Mouse (Mus musculus): ENCODE results near the gene Gm20388. TPM values are rescaled to one million over a fixed set of nuclear protein-coding genes. Genes with fewer than 3 reads are reported as not detected.

Gm20388 gene
- polyA plus RNA-seq, 1 experiment from 2014 or later, result not detected

- no peak for TF ChIP-seq CTCF (IDR thresholded peaks at IDR 0.05; ENCODE audit: low read depth)
- H3K4me3 ChIP-seq (ENCODE audit: low read depth, low read length), result 0 out of 2 replicates have a peak overlapping the region, but pooled peaks have one; percentile 0
- peak overlapping the region; percentile 93 for H3K27ac ChIP-seq (ENCODE audit: low read depth, low read length)
These were observed 2674.3 kb downstream of the Gm20388 start for GRCm38 (mm10) chr8:122584981-122585380.

GRCm38 (mm10) chr8:122585411-122585891 lies 2674.8 kb downstream of the Gm20388 start:
- peak; percentile 82 for ATAC-seq
- 18% methylated on average over 14 of the region's 14 CpGs for WGBS
- peak overlapping the region; percentile 22; the same call in 1 of the 2 replicates for H3K9ac ChIP-seq (ENCODE audit: low read depth, low read length)

More at GRCm38 (mm10) chr8:122584981-122585380, 2674.3 kb downstream of the Gm20388 start:
- 0 out of 2 replicates have a peak overlapping the region, but pooled peaks have one; percentile 30 for H3K4me2 ChIP-seq (replicated peaks; ENCODE audit: low read depth)
- 0 out of 2 replicates have a peak, but pooled peaks cover 7% of the 10 kb centered on the region for H3K4me1 ChIP-seq (replicated peaks; ENCODE audit: control insufficient read depth, insufficient read depth, low read length)
- no peaks in the 10 kb centered on the region for H3K9me3 ChIP-seq (ENCODE audit: control insufficient read depth)
- ATAC-seq, result no peak
- no peaks in the 10 kb centered on the region for H3K36me3 ChIP-seq (ENCODE audit: control insufficient read depth, insufficient read depth)
- H3K27me3 ChIP-seq (replicated peaks; ENCODE audit: control insufficient read depth, insufficient read depth, low read length), result no peaks in the 10 kb centered on the region
- H3K9ac ChIP-seq (ENCODE audit: low read depth, low read length), result 0 out of 2 replicates have a peak overlapping the region, but pooled peaks have one; percentile 12
- WGBS, result 63% methylated on average over 9 of the region's 9 CpGs

GRCm38 (mm10) chr8:122586171-122586570 lies 2675.5 kb downstream of the Gm20388 start:
- Histone ChIP-seq H3K9me3 (ENCODE audit: control insufficient read depth) (no peaks in the 10 kb centered on the region), H3K27me3 (replicated peaks; ENCODE audit: control insufficient read depth, insufficient read depth, low read length) (no peaks in the 10 kb centered on the region), H3K4me2 (replicated peaks; ENCODE audit: low read depth) (peak overlapping the region; percentile 30; the same call in 1 of the 2 replicates), H3K4me3 (ENCODE audit: low read depth, low read length) (no peak overlapping the region), H3K9ac (ENCODE audit: low read depth, low read length) (peak overlapping the region; percentile 22; the same call in 1 of the 2 replicates), H3K27ac (ENCODE audit: low read depth, low read length) (peak overlapping the region; percentile 93), H3K36me3 (ENCODE audit: control insufficient read depth, insufficient read depth) (no peaks in the 10 kb centered on the region), H3K4me1 (replicated peaks; ENCODE audit: control insufficient read depth, insufficient read depth, low read length) (0 out of 2 replicates have a peak, but pooled peaks cover 7% of the 10 kb centered on the region)
- ATAC-seq, result no peak
- no peak for TF ChIP-seq CTCF (IDR thresholded peaks at IDR 0.05; ENCODE audit: low read depth)
- WGBS, result 71% methylated on average over 7 of the region's 7 CpGs

More at GRCm38 (mm10) chr8:122585411-122585891, 2674.8 kb downstream of the Gm20388 start:
- TF ChIP-seq CTCF (IDR thresholded peaks at IDR 0.05; ENCODE audit: low read depth), result no peak
- no peaks in the 10 kb centered on the region for H3K36me3 ChIP-seq (ENCODE audit: control insufficient read depth, insufficient read depth)
- peak overlapping the region; percentile 30 for H3K4me2 ChIP-seq (replicated peaks; ENCODE audit: low read depth)
- peak overlapping the region; percentile 93 for H3K27ac ChIP-seq (ENCODE audit: low read depth, low read length)
- H3K27me3 ChIP-seq (replicated peaks; ENCODE audit: control insufficient read depth, insufficient read depth, low read length), result no peaks in the 10 kb centered on the region
- 0 out of 2 replicates have a peak, but pooled peaks cover 7% of the 10 kb centered on the region for H3K4me1 ChIP-seq (replicated peaks; ENCODE audit: control insufficient read depth, insufficient read depth, low read length)
- no peaks in the 10 kb centered on the region for H3K9me3 ChIP-seq (ENCODE audit: control insufficient read depth)
- 0 out of 2 replicates have a peak overlapping the region, but pooled peaks have one; percentile 0 for H3K4me3 ChIP-seq (ENCODE audit: low read depth, low read length)

- WGBS, result 33% methylated on average over 10 of the region's 10 CpGs
- Histone ChIP-seq H3K9ac (ENCODE audit: low read depth, low read length) (0 out of 2 replicates have a peak overlapping the region, but pooled peaks have one; percentile 11), H3K9me3 (ENCODE audit: control insufficient read depth) (no peaks in the 10 kb centered on the region), H3K4me3 (ENCODE audit: low read depth, low read length) (no peak overlapping the region), H3K36me3 (ENCODE audit: control insufficient read depth, insufficient read depth) (no peaks in the 10 kb centered on the region), H3K4me2 (replicated peaks; ENCODE audit: low read depth) (peak overlapping the region; percentile 44), H3K27me3 (replicated peaks; ENCODE audit: control insufficient read depth, insufficient read depth, low read length) (no peaks in the 10 kb centered on the region), H3K4me1 (replicated peaks; ENCODE audit: control insufficient read depth, insufficient read depth, low read length) (0 out of 2 replicates have a peak, but pooled peaks cover 7% of the 10 kb centered on the region), H3K27ac (ENCODE audit: low read depth, low read length) (peak overlapping the region; percentile 93)
- peak; percentile 61 for ATAC-seq
- no peak for TF ChIP-seq CTCF (IDR thresholded peaks at IDR 0.05; ENCODE audit: low read depth)
These were observed 2676.1 kb downstream of the Gm20388 start for GRCm38 (mm10) chr8:122586749-122587148.

- Histone ChIP-seq H3K4me3 (ENCODE audit: low read depth, low read length) (no peak overlapping the region), H3K9ac (ENCODE audit: low read depth, low read length) (no peak overlapping the region), H3K27me3 (replicated peaks; ENCODE audit: control insufficient read depth, insufficient read depth, low read length) (no peaks in the 10 kb centered on the region), H3K4me2 (replicated peaks; ENCODE audit: low read depth) (no peak overlapping the region), H3K9me3 (ENCODE audit: control insufficient read depth) (no peaks in the 10 kb centered on the region), H3K27ac (ENCODE audit: low read depth, low read length) (no peak overlapping the region), H3K4me1 (replicated peaks; ENCODE audit: control insufficient read depth, insufficient read depth, low read length) (no peaks in the 10 kb centered on the region), H3K36me3 (ENCODE audit: control insufficient read depth, insufficient read depth) (peaks cover 33% of the 10 kb centered on the region; the same call in 1 of the 2 replicates)
- WGBS, result 60% methylated on average over 12 of the region's 12 CpGs
- no peak for TF ChIP-seq CTCF (IDR thresholded peaks at IDR 0.05; ENCODE audit: low read depth)
- no peak for ATAC-seq
These were observed 2682.6 kb downstream of the Gm20388 start for GRCm38 (mm10) chr8:122593240-122593639.

- 88% methylated on average over 19 of the region's 19 CpGs for WGBS
- no peaks in the 10 kb centered on the region for H3K27me3 ChIP-seq (replicated peaks; ENCODE audit: control insufficient read depth, insufficient read depth, low read length)
- peaks cover 40% of the 10 kb centered on the region; the same call in 1 of the 2 replicates for H3K36me3 ChIP-seq (ENCODE audit: control insufficient read depth, insufficient read depth)
- H3K9me3 ChIP-seq (ENCODE audit: control insufficient read depth), result no peaks in the 10 kb centered on the region
- H3K9ac ChIP-seq (ENCODE audit: low read depth, low read length), result no peak overlapping the region
- no peak overlapping the region for H3K27ac ChIP-seq (ENCODE audit: low read depth, low read length)
- no peak for ATAC-seq
- no peak overlapping the region for H3K4me2 ChIP-seq (replicated peaks; ENCODE audit: low read depth)
- H3K4me1 ChIP-seq (replicated peaks; ENCODE audit: control insufficient read depth, insufficient read depth, low read length), result no peaks in the 10 kb centered on the region
- no peak overlapping the region for H3K4me3 ChIP-seq (ENCODE audit: low read depth, low read length)
- no peak for TF ChIP-seq CTCF (IDR thresholded peaks at IDR 0.05; ENCODE audit: low read depth)
These were observed 2683.3 kb downstream of the Gm20388 start for GRCm38 (mm10) chr8:122593783-122594507.
